Mouse (Mus musculus) midbrain, embryonic 13.5 days (tissue): ENCODE results near the gene Rpl35a. TPM values are rescaled to one million over a fixed set of nuclear protein-coding genes. Genes with fewer than 3 reads are reported as not detected.

Source experiments
- ATAC-seq: fragments of 200-750 bp; cut with Nextera tagmentation; 2 replicates; pipeline ENCODE4 v1.8.0; 2017; ENCODE audit warnings: mild to moderate bottlenecking, moderate TSS enrichment, moderate library complexity
- H3K27ac ChIP-seq: fragments of 300-500 bp; sonication (generic); 2 replicates; pipeline ENCODE4 v1.5.1; 2015; ENCODE audit warnings: inconsistent platforms, mild to moderate bottlenecking, moderate library complexity
- H3K27me3 ChIP-seq: fragments of 300-500 bp; sonication (generic); 2 replicates; pipeline ENCODE4 v1.6.1; 2015; ENCODE audit warnings: mild to moderate bottlenecking, inconsistent platforms
- H3K36me3 ChIP-seq: fragments of 300-500 bp; sonication (generic); 2 replicates; pipeline ENCODE4 v1.6.1; 2015; ENCODE audit warnings: mild to moderate bottlenecking, inconsistent platforms
- H3K4me1 ChIP-seq: fragments of 300-500 bp; sonication (generic); replicated peaks from 2 replicates; pipeline ENCODE4 v1.6.1; 2015; ENCODE audit warnings: inconsistent platforms
- H3K4me2 ChIP-seq: fragments of 300-500 bp; sonication (generic); replicated peaks from 2 replicates; pipeline ENCODE4 v1.6.1; 2015; ENCODE audit warnings: moderate library complexity, mild to moderate bottlenecking, inconsistent platforms
- H3K4me3 ChIP-seq: fragments of 300-500 bp; sonication (generic); replicated peaks from 2 replicates; pipeline ENCODE4 v1.5.1; 2015; ENCODE audit warnings: mild to moderate bottlenecking, inconsistent platforms
- H3K9ac ChIP-seq: fragments of 300-500 bp; sonication (generic); replicated peaks from 2 replicates; pipeline ENCODE4 v1.6.1; 2015; ENCODE audit warnings: mild to moderate bottlenecking, inconsistent platforms
- H3K9me3 ChIP-seq: fragments of 300-500 bp; sonication (generic); 2 replicates; pipeline ENCODE4 v1.6.1; 2016; ENCODE audit warnings: mild to moderate bottlenecking, inconsistent platforms
- WGBS: fragments of 180-500 bp; shearing (Covaris S2); methylation state at CpG from one replicate; pipeline ENCODE4 v1.1.7; 2015; 5-methylcytosine and 5-hydroxymethylcytosine counted together
- microRNA counts: library from miRNA; unstranded; fragments of <30 nt; microRNA quantifications from one replicate; lab custom pipeline; 2016
- microRNA-seq: library from miRNA; unstranded; fragments of <30 nt; microRNA quantifications from one replicate; pipeline ENCODE4, GENCODE M21; 2016
- polyA plus RNA-seq: library from polyadenylated mRNA; unstranded; fragments of >200 nt; fragmentation: Nextera tagmentation; extraction: Ambion mirVana; gene quantifications from 2 replicates; pipeline ENCODE4 v1.2.1, GENCODE M21; 2015

Gene Rpl35a
- polyA plus RNA-seq, 1 experiment from 2014 or later, result 592 TPM

DNA sequence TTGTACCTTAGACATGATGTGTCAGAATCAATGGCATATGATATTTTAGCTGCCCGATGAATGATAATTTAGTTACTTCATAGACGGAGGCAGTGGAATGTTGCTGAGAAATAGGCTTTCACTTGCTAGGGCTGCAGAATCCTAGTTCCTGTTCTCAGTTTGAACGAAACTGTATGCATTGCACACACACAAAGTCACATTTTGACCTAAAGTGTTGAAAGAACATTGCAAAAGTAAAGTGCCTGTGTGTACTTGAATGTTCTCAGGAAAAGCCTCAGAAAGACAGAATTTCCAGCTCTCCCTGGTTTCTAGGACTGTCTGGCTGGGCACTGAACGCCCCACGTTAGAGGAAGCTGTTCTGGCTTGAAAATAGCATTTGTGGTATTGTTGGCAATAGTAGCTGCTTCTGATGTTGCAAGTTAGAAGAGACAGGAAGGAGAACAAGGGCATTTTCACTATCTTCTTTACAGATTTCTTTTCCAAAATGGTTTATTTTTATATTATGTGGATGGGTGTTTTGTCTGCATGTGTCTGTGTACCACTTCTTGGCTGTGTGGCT lies 20.9 kb downstream of the Rpl35a start:
- no peak overlapping the region for H3K27ac ChIP-seq
- H3K27me3 ChIP-seq, result no peaks in the 10 kb centered on the region
- 93% methylated on average over 5 of the region's 5 CpGs for WGBS
- H3K4me3 ChIP-seq, result no peak overlapping the region
- peaks cover 58% of the 10 kb centered on the region for H3K36me3 ChIP-seq
- no peaks in the 10 kb centered on the region for H3K4me1 ChIP-seq
- H3K9me3 ChIP-seq, result no peaks in the 10 kb centered on the region
- H3K9ac ChIP-seq, result no peak overlapping the region
- no peak overlapping the region for H3K4me2 ChIP-seq
- no peak for ATAC-seq

- no peak overlapping the region for H3K9ac ChIP-seq
- H3K27ac ChIP-seq, result no peak overlapping the region
- H3K27me3 ChIP-seq, result no peaks in the 10 kb centered on the region
- no peak for ATAC-seq
- no peaks in the 10 kb centered on the region for H3K9me3 ChIP-seq
- no peaks in the 10 kb centered on the region for H3K4me1 ChIP-seq
- H3K36me3 ChIP-seq, result peaks cover 52% of the 10 kb centered on the region
- 98% methylated on average over 7 of the region's 7 CpGs for WGBS
- no peak overlapping the region for H3K4me3 ChIP-seq
- no peak overlapping the region for H3K4me2 ChIP-seq
These were observed 23.8 kb downstream of the Rpl35a start for GRCm38 (mm10) chr16:33080063-33080462.

DNA sequence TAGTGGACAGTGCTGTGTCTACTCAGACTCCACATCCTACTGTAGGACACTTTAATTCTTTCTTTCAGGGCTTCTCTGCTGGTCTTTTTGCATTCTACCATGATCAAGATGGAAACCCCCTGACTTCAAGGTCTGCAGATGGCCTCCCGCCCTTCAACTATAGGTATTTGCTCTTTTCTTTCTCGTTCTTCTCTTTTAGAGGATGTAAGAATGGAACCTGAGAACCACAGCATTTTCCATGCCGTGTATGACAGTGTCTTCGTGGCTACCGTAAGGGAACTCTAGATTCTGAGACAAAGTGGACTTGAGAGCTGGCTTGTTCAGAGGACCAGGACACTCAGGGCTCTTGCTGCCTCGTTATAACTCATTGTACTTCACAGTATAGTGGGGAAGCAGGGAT lies 26.7 kb downstream of the Rpl35a start:
- Histone ChIP-seq H3K27me3 (no peaks in the 10 kb centered on the region), H3K9me3 (no peaks in the 10 kb centered on the region), H3K36me3 (peaks cover 28% of the 10 kb centered on the region), H3K4me1 (no peaks in the 10 kb centered on the region), H3K27ac (no peak overlapping the region), H3K4me3 (no peak overlapping the region), H3K4me2 (no peak overlapping the region), H3K9ac (no peak overlapping the region)
- no peak for ATAC-seq
- WGBS, result 95% methylated on average over 6 of the region's 6 CpGs

DNA sequence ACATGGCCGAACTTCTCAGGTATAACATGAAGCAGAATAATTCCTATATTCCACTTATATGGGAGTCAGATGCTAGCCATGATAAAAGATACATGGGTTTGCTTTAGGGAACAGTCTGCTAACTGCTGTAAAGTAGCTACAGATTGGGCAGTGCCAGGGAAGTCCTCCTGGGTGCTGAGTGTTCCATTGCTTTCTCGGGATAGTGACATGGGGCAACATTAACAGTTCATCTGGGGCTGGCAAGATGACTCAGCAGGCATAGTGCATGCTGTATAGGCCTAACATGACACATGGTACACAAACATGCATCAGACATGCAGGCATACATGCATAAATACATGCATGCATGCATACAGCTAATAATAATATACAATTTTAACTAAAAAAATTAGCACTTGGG lies 27.7 kb downstream of the Rpl35a start:
- Histone ChIP-seq H3K36me3 (peaks cover 32% of the 10 kb centered on the region), H3K27me3 (no peaks in the 10 kb centered on the region), H3K4me3 (no peak overlapping the region), H3K4me1 (no peaks in the 10 kb centered on the region), H3K27ac (no peak overlapping the region), H3K4me2 (no peak overlapping the region), H3K9me3 (no peaks in the 10 kb centered on the region), H3K9ac (no peak overlapping the region)
- 93% methylated on average over 2 of the region's 2 CpGs for WGBS
- no peak for ATAC-seq

GRCm38 (mm10) chr16:33085666-33086065 lies 29.4 kb downstream of the Rpl35a start:
- Histone ChIP-seq H3K4me2 (no peak overlapping the region), H3K9me3 (no peaks in the 10 kb centered on the region), H3K9ac (no peak overlapping the region), H3K27ac (no peak overlapping the region), H3K27me3 (no peaks in the 10 kb centered on the region), H3K36me3 (peaks cover 38% of the 10 kb centered on the region), H3K4me1 (no peaks in the 10 kb centered on the region), H3K4me3 (no peak overlapping the region)
- 90% methylated on average over 8 of the region's 8 CpGs for WGBS
- ATAC-seq, result no peak

MicroRNAs within 50 kb of the gene (microRNA counts, 519-probe panel; counts per million panel counts)
- 110 counts per million, percentile 56 among the panel's probes with 10 or more counts for microRNA mmu-miR-1947 (lab: Ali Mortazavi, UCI)

Small RNA genes within 50 kb of the gene (microRNA-seq; reads per million reads assigned to microRNA genes)
- gene Gm22231, result not detected
- gene Mir1947, result 8.7 reads per million, percentile 26 among the genes with 10 or more reads in this experiment

Other genes starting within 250 kb of the Rpl35a start
- gene Smbd1, start 246.0 kb upstream of the Rpl35a start, polyA plus RNA-seq, result not detected in 2 replicates
- gene Fyttd1, start 179.0 kb upstream of the Rpl35a start, polyA plus RNA-seq, result 110 and 126 TPM in 2 replicates
- 26.2 and 29.2 TPM in 2 replicates for gene Rubcn, start 178.7 kb upstream of the Rpl35a start, polyA plus RNA-seq
- 51.0 and 53.0 TPM in 2 replicates for gene Lrch3, start 142.4 kb upstream of the Rpl35a start, polyA plus RNA-seq
- 5.7 and 5.9 TPM in 2 replicates for gene Iqcg, start 235 bp upstream of the Rpl35a start, polyA plus RNA-seq
- gene Lmln, start 6.1 kb downstream of the Rpl35a start, polyA plus RNA-seq, result 4.4 and 5.3 TPM in 2 replicates
- gene Osbpl11, start 128.6 kb downstream of the Rpl35a start, polyA plus RNA-seq, result 16.8 and 19.8 TPM in 2 replicates
- 78.2 and 81.9 TPM in 2 replicates for gene Snx4, start 195.0 kb downstream of the Rpl35a start, polyA plus RNA-seq